Mouse (Mus musculus): ENCODE data around the gene Pced1b.

Pced1b gene

DNA sequence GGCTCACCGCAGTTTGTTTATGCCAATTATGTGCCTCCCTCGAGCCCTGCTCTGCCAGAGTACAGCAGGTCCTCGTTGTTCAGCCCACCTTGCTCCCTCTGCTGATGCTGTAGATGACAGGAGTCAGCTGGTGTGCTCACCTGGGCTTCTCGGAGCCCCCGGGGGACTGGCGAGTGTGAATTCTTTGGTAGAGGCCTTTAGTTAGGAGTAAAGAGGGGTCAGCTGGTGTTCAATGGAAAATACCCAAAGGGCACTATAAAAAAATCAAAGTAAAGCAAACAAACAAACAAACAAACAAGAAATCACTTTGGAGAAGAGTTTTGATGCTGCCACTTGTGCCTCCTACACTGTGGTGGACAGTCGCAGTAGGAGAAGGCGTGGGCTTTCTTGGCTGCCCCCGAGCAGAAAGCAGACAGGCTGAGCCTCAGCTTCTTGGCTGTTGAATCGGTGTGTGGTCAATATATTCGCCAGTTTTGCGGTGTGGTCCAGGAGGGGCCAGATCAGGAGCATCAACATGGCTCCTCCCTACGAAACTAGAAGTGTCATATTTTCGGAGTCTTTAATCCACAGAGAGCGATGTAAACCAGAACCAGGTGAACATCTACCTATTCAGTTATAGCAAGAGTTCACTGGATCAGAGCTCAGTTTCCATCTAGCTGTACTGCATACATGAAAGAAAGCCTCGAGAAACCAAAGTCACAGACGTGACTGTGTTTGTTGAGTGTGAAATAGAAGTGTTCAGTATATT is 11.8 kb downstream of the Pced1b start:
- DNase-seq: no peak

DNA sequence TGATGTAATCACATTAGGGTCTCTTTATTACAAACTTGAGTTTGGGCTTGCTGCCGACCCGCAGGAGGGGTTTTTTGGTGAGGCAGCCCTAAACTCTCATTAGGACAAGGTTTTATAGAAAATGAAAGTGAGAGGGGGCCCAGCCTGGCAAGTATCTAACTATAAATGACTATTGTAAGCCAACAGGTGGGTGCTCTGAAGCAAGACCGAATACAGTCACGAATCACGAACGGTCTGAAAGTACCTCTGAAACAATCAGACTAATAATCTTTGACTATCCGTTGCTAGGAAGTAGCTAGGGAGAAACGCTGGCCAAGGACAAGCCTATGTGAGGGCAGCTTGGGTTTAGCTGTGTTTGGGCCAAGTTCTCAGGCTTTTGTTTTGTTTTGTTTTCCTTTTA is 12.4 kb downstream of the Pced1b start:
- no peak for DNase-seq

DNA sequence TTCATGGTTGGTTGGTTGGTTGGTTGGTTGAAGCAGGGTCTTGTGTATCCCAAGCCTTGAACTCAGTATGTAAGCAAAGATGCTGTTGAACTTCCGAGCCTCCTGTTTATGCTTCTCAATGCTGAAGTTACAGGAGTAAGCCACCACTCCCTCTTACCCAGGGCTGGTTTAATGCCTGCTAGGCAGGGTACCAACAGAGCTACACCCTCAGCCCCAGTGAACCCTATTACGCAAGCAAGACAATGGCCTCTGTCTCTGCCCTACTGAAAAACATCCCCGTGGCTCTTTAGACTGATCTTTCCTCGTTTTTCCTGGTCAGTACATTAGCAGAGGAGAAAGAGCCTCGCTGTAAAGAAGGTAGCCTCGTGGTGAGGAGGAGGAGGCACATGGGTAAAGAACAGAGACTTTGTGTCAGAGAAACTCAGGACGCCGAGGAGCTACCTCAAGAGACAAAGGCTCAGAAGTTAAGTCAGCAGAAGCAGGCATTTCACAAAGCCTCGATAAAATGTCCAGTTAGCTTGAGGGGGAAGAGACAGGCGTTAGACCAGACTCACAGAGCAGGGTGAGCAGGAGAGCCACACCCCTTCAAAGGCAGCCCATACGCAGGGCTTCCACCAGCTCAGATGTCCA is 13.2 kb downstream of the Pced1b start:
- no peak for DNase-seq

GRCm38 (mm10) chr15:97262251-97262650 is 15.3 kb downstream of the Pced1b start:
- DNase-seq: no peak

- no peak for DNase-seq
Measured at GRCm38 (mm10) chr15:97266236-97266845, 19.4 kb downstream of the Pced1b start.

DNA sequence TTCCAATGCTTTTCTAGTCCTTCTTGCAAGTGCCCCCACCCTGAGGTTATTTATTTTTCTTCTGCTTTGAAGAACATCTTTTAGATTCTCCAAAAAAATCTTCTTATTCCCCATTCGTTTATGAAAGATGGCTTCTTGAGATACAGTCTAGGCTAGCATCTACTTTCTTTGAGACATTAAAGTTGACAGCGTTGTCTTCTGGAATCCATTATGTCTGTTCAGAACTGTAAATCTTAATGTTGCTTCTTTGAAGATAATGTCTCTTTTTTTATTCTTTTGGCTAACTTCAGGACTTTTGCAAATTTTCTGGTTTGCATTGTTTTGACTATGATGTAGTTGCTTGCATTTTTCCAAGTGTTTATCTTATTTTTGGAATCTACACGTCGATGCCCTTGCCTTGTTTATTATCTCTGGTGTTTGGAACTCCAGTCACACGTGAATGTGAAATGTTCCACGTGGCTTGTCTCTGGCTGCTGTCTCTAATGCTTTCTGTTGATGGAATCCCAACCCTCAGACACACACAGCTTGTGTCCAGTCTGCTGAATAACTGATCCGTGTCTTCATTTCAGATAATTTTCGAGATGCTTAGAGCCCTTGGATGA is 20.3 kb downstream of the Pced1b start:
- DNase-seq: no peak

- no peak for DNase-seq
Measured at GRCm38 (mm10) chr15:97271985-97272697, 25.2 kb downstream of the Pced1b start.

GRCm38 (mm10) chr15:97272831-97273230 is 25.9 kb downstream of the Pced1b start:
- no peak for DNase-seq

DNA sequence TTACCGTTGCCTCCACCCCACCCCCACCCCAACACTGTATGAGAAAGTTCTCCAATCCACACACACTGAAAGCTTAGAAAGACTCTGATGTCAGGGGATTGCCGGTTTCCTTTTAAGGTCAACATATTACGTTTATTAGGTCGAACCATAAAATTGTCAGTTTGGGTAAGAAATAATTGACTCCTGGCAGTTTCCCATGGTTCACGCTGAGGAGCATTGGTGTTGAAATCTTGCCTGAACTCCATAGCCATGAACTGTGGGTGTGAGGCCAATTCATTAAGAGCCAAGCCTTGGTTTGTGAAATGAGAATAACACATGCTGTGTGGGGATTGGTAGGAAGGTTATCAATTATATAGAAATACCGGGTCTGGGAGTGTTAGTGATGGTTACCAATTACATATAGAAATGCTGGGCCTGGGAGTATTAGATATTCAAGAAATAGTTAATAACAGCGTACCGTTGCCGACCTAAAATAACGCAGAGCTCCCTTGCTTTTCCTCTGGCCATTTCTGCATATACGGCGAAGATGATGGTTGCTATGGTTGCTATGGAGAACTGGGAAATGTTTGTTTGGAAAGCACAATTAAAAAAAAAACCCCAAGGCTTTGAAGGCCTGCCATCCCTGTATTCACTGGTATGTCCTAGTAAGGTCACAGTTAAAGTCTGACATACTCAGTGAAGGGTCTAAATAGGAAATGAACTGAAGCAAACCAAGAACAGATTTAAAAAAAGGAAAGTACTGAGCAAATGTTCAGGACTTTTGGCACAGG is 28.9 kb downstream of the Pced1b start:
- no peak for DNase-seq

DNA sequence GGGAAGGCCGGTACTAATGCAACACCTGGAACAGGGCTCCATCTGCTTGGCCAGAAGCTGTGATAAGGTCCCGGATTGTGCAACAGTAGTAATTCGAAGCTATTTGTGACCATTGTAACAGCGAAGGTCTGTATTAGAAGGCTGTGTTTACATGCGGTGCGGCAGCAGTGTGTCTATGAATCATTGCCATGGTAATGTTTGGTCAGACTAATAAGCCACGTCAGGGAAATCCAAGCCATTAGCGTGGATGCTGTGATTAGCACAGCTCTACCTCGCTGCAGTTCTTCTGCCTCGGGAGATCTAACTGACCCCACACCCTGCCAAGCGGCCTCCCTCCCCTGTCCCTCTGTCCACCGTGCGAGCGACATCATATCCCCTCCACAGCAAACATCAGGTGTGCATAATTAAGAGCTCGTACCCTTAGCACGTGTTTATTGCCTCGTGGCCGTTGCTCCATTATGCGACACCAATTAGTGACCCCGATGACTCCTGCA is 29.8 kb downstream of the Pced1b start:
- DNase-seq: no peak

DNA sequence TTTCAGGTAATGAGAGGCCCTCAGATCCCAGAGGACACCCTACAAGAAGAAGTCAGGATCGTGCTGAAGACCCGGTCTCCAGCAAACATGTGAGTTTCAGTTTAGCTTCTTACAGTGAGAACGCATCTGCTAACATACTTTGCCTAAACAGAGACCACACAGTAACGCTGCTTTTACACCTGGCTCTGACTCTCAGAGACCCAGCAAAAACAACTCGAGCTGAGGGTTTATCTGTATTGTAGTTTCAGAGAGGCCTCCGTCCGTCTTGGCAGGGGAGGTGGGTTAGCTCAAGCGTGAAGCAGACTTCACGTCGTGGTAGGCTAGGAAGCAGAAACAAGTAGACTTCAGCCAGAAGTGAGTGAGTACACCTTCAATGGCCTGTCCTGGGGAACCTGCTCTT is 30.4 kb downstream of the Pced1b start:
- no peak for DNase-seq

DNA sequence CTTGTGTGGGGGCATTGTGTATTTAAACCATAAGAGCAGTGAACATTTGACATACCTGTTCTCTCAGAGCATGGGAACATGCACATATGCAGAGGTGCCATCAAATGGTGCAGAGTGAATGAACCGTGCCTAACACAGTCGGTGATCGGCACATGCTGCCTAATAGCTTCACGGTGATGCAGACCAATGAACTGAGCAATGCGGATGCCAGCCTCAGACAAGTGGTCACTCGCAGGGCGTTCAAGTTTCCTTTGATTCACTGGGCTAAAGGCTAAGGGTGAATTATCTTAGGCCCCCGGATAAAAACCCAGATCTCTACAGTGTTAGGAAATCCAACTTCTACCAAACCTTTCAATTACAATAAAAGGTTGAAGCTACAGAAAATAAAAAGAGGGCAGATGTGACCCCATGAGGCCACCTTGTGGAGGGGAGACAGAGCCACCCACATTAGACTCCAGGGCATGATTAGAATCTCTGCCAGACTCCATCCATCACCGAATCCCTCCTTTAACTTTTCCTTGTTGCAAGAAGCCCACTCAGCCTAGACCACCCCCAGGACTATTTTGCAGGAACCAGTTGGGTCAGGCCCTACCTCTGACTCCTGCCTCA is 31.5 kb downstream of the Pced1b start:
- DNase-seq: no peak

- no peak for DNase-seq
Measured at GRCm38 (mm10) chr15:97280131-97280530, 33.2 kb downstream of the Pced1b start.

DNA sequence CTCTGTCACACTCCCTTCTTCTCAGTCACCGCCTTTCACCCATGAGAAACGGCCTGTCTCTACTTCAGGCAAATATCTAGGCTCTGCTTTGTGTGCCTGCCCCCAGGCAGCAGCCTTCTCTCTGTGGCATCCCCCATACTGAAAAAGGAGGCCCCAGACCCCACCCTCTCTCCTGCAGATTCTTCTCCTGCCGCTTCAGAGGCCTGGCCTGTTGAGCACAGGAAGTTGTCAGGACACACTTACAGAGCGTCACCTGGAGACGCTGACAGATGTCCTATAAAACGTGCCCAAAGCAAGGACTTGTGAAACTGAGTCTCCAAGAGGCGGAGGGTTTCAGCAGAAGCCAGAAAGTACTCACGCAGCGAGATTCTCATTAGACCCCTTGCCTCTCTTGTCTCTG is 33.9 kb downstream of the Pced1b start:
- no peak for DNase-seq

DNA sequence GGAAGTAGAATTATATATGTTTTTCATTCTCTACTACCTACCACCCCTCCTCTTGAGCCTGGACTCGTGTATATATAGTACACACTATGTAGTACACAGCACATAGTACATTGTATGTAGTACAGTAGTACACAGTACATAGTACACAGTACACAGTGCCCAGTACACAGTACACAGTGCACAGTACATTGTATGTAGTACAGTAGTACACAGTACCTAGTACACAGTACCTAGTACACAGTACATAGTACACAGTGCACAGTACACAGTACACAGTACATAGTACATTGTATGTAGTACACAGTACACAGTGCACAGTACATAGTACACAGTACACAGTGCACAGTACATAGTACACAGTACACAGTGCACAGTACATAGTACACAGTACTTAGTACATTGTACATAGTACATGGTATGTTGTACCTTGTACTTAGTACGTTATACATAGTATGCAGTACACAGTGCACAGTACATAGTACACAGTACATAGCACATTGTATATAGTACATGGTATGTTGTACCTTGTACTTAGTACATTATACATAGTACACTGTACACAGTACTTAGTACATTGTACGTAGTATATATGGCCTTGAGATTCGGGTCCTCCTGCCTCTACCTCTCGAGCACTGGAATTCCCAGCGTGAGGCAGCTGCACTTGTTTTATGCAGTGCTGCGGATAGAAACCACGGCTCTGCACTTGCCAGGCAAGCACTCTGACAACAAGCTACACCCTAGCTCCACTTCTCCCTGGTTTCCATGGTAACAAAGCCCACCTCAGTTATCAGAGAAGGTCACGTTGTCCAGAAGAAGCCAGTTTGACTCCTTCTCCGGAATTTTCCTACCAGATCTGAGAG is 35.0 kb downstream of the Pced1b start:
- DNase-seq: no peak

GRCm38 (mm10) chr15:97282572-97282881 is 35.6 kb downstream of the Pced1b start:
- no peak for DNase-seq

- no peak for DNase-seq
Measured at GRCm38 (mm10) chr15:97284201-97284600, 37.3 kb downstream of the Pced1b start.

DNA sequence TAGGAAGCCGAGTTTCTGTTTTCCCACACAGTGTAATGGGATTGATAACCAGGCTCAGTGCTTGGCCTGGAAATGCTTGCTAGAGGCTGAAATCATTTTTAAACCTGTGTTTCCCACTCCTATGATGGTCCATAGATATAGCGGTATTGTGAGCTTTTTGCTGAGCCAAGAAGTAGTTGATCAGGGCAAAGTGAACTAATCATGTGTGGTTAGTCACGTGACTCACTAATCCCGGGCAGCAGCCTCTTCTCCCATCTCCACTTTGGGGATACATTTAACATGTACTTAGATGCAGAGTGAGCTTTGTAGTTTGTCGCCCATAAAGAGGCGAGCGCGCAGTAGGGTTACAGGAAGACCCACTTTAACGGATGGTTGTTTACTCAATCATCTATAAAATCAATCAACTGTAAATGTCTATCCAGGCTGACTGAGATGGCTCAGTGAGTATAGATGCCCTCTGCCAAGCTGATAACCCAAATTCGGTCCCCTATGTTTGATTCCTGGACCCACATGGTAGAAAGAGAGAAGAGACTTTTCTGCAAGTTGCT is 38.8 kb downstream of the Pced1b start:
- DNase-seq: no peak

- no peak for DNase-seq
Measured at GRCm38 (mm10) chr15:97286731-97287130, 39.8 kb downstream of the Pced1b start.

- no peak for DNase-seq
Measured at GRCm38 (mm10) chr15:97287436-97288143, 40.7 kb downstream of the Pced1b start.
